Mouse (Mus musculus) myocyte (in vitro differentiated cells): Measurements from ENCODE around the gene Sap18.

Source experiments
- CEBPB ChIP-seq: IDR thresholded peaks from 2 replicates; pipeline ENCODE4 v1.6.1; 2011; ENCODE audit warnings: mild to moderate bottlenecking, moderate library complexity; ENCODE audit not compliant: poor library complexity, insufficient read depth, severe bottlenecking
- E2F4 ChIP-seq: IDR thresholded peaks from one replicate; pipeline ENCODE4 v1.6.1; 2011; ENCODE audit warnings: mild to moderate bottlenecking, control low read depth, moderate library complexity; ENCODE audit not compliant: insufficient read depth
- MYOG ChIP-seq, 3 experiments: IDR thresholded peaks; one replicate each; pipeline ENCODE4 v1.6.1; 2011; ENCODE audit warnings: control low read depth in 2 of 3, low read depth in 2 of 3, mild to moderate bottlenecking in 2 of 3; ENCODE audit not compliant: insufficient read length in 2 of 3, control insufficient read depth in 1 of 3, insufficient read depth in 1 of 3
- POLR2A ChIP-seq: IDR thresholded peaks from one replicate; pipeline ENCODE4 v1.6.1; 2011; ENCODE audit warnings: low read depth, mild to moderate bottlenecking, control low read depth, moderate library complexity; ENCODE audit not compliant: insufficient read length
- POLR2AphosphoS2 ChIP-seq: IDR thresholded peaks from one replicate; pipeline ENCODE4 v1.6.1; 2011; ENCODE audit warnings: low read depth, control low read depth; ENCODE audit not compliant: insufficient read length
- TCF3 ChIP-seq: IDR thresholded peaks from one replicate; pipeline ENCODE4 v1.6.1; 2011; ENCODE audit warnings: low read depth, control low read depth; ENCODE audit not compliant: insufficient read length

DNA sequence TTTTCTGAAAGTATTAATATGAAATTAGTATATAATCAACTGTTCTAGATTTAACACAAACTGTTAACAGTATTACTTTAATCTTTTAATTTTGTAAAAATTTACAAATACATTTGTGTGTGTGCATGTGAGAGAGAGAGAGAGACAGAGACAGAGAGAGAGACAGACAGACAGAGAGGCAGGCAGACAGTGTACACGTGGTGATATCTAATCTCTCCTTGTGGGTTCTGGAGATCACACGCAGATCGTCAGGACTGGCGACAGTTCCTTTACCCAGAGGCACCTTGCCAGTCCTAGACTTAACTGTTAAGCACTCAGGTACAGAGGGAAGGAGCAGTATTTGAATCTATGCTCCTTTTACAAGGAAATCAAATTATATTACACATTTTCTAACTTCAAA is 22.9 kb downstream of the Sap18 start:
- TF ChIP-seq POLR2A: no peak
- no peak for TF ChIP-seq POLR2AphosphoS2
- TF ChIP-seq E2F4: no peak
- TF ChIP-seq MYOG (IDR thresholded peaks at IDR 0.05; ENCODE audit: control insufficient read depth in 1 of 3, insufficient read depth in 1 of 3, insufficient read length in 2 of 3, low read depth in 2 of 3): no peak
- TF ChIP-seq CEBPB: no peak
- TF ChIP-seq TCF3: no peak
